Mouse (Mus musculus): ENCODE results near the gene Ten1.

Ten1 gene

DNA sequence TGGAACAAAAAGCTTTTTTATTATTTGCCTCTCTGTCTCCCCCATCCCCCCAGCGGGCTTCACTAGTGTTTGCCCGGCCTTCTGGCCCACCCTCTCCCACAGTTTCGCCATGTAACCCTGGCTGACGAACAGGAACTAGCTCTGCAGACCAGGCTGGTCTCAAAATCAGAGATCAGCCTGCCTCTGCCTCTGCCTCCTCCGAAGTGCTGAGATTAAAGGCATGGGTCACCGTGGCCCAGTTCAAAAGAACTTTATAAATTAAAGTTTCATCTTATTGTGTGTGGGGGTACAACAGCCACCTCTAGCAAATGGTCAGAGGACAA lies 1.1 kb upstream of the Ten1 start:
- DNase-seq = no peak

GRCm38 (mm10) chr11:116198132-116198531 lies 523 bp upstream of the Ten1 start:
- DNase-seq = no peak

DNA sequence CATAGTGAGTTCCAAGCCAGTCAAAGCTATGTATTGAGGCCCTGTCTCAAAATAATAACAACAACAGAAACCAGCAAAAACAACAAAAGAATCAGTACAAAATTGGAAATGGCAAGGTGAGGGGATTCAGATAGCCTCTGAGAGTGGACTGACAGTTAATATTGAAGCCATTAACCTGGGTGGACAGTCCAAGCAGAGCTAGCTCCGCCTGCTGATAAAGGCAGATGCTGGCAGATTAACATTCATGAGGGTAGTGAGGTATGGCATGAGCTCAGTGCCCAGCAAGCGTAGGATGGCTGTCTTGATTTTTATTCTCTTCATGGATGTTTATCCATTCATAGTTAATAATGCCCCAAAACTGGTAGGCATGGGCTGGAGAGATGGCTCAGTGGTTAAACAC lies 2.5 kb downstream of the Ten1 start:
- DNase-seq = no peak

DNA sequence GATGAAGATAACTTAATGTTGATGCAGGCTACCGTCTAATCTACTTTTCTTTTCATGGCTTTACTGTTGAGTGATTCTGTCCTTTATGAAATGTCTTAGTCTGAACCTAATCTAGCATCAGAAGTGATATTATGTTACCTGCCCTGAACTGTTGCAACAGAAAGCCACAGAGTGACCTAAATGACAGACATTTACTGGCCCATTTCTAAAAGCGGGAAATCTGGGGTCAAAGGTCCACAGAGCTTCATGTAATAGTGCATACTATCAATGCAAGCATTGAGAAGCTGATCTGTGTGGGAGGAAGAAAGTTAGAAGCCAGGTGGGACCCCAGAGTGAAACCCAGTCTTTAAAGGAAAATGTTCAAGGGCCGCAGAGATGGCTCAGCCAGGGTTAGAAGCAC lies 4.5 kb downstream of the Ten1 start:
- DNase-seq = no peak

DNA sequence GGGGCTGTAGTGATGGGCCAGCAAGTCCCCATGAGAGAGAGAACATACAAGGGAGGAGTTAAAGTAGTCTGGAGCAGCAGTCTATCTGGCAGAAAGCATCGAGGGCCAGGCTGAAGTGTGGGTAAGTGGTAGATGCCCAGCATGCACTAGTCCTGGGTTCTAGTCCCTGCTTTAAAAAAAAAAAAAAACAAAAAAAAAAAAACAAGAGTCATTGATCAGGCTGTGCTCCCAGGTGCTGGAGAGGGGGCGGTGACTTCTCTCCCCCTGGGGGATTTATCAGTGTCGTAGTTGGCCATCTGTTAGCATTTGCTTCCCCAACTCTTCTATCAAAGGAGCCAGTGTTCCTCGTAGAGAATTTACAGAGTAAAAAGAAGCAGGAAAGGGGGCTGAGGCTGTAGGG lies 8.0 kb downstream of the Ten1 start:
- DNase-seq = no peak

GRCm38 (mm10) chr11:116208660-116209059 lies 10.0 kb downstream of the Ten1 start:
- no peak for DNase-seq

DNA sequence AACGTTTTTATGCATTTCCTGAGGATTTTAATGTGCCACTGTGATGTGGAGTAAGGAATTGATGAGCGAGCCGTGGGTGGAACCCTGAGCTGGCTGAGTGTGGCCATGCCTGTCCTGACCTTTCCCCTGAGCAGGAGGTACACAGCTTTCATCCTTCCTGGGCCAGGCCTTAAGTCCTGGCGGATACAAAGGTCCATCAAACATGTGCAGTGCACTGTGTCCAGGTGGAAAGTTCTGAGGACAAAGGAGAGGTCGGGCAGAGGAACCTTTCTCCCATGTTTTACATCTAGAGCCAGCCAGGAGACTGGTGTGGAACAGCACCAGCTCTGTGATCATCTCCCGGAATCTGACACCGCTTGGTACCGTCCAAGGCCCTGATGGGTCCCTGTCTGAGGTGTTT lies 10.6 kb downstream of the Ten1 start:
- DNase-seq = no peak

GRCm38 (mm10) chr11:116210696-116211095 lies 12.0 kb downstream of the Ten1 start:
- DNase-seq = no peak

- no peak for DNase-seq
Observed at GRCm38 (mm10) chr11:116212847-116213246, 14.2 kb downstream of the Ten1 start.

DNA sequence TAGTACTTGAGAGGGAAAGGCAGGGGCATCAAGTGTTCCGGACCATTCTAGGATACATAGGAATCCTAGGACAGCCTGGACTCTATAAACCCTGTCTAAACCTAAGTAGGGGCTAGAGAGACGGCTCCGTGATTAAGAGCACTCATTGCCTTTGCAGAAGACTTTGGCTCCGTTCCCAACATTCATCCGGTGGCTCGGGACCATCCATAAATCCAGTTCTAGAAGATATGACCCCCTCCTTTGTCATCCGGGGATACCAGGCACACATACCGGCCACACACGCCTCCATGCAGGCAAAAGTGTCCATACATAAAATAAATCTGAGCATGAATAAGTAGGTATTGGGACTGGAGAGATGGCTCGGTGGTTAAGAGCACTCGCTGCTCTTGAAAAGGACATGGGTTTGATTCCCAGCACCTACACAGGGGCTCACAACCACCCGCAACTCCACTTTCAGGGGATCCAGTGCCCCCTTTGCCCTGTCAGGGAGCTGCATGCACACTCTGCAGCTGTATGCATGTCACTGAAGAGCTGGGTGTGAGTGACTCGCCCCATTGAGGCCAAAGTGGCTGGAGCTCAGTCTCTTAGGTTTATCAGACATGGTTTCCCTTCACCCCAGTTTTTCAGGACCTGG lies 15.3 kb downstream of the Ten1 start:
- no peak for DNase-seq

DNA sequence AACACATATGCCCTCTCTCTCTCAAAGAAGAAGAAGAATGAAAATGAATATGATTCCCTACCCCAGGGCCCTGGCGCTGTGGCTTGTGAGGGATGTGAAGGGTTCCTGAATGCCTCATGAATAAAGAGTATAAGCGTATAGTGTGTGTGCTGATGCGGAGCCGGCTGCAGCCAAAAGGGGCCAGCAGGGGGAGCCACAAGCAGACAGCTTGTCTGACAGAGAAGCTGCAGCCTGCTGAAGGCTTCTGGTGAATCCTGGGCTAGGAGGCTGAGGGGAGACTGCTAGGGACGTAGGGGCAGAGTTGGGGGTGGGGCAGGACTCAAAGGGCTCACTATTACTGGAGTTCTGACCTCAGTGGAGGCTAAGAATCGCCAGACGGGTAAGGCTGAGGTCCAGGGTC lies 16.5 kb downstream of the Ten1 start:
- peak; percentile 30 for DNase-seq

GRCm38 (mm10) chr11:116215991-116216390 lies 17.3 kb downstream of the Ten1 start:
- DNase-seq = no peak

GRCm38 (mm10) chr11:116216549-116216948 lies 17.9 kb downstream of the Ten1 start:
- DNase-seq = no peak

DNA sequence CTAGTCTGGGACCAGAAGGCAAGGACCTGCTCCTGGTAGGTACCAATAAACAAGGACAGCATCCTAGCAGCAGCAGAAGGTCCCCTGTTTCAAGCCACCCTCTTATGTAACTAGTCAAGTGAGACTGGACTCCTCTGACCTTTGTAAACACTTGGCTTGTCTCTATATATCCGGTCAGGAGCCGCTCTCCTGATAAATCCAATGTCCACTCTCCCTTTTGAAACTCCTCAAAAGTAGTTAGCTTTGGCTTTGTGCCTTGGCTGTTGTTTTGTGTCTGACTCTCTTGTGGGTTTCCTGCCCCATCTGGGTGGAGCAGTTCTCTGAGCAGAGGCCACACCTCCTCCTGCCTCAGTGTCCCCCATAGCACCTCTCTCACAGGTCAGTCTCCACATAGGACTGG lies 19.6 kb downstream of the Ten1 start:
- DNase-seq = no peak

GRCm38 (mm10) chr11:116218737-116219400 lies 20.2 kb downstream of the Ten1 start:
- peak; percentile 22 for DNase-seq

DNA sequence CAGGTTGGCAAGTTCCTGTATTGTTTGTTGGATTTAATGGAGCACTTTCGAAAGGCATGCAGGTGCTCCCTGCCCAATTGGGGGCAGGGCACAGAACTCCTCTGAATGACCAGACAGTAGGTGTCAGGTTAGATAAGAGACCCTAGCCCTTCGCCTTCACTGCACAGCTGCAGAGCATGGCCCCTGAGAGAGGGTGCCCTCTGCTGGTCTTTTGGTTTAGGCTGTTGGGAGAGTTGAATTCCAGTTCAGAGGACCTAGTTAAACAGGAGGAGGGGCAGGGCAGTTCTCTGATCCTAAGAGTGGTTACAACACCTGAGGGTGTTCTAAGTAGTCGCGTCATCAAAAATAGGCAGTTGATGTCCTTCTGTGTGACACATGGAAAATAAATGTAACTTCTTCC lies 21.2 kb downstream of the Ten1 start:
- peak; percentile 74 for DNase-seq

GRCm38 (mm10) chr11:116221931-116222739 lies 23.5 kb downstream of the Ten1 start:
- no peak for DNase-seq

DNA sequence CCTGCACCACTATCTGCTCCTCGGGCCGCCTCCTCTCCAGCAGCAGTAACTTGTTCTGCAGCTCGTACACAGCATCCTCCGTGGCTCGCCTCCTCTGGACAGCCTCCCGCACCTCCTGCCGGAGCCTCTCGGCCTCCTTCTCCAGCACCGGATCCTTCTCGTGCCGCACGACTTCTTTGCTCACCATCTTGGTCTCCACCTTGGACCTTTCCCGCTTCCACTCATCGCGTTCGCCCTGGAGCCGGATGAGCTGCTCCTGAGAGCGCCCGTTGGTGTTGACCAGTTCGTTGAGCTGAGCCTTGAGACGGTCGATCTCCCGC lies 24.0 kb downstream of the Ten1 start:
- no peak for DNase-seq

GRCm38 (mm10) chr11:116226414-116226813 lies 27.8 kb downstream of the Ten1 start:
- peak; percentile 86 for DNase-seq

DNA sequence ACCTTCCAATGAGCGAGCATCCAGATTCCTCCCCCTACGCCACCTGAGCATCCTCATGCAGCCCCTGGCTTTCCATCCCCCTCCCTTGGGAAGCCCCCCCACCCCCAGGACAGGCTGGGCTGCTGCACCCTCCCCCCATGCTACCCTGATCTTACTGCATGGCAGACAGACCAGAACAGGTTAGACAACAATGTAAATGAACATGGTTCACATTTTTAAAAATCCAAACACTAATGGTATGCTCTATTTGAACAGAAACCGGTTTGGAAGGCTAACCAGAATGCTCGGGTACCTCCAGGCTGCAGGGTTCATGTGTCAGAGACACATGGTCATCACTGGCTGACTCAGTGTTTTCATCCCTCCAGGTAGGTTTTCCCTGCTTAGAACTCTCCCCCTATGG lies 30.0 kb downstream of the Ten1 start:
- DNase-seq = no peak

- DNase-seq = no peak
Observed at GRCm38 (mm10) chr11:116232427-116232826, 33.8 kb downstream of the Ten1 start.

- no peak for DNase-seq
Observed at GRCm38 (mm10) chr11:116234901-116235300, 36.2 kb downstream of the Ten1 start.

DNA sequence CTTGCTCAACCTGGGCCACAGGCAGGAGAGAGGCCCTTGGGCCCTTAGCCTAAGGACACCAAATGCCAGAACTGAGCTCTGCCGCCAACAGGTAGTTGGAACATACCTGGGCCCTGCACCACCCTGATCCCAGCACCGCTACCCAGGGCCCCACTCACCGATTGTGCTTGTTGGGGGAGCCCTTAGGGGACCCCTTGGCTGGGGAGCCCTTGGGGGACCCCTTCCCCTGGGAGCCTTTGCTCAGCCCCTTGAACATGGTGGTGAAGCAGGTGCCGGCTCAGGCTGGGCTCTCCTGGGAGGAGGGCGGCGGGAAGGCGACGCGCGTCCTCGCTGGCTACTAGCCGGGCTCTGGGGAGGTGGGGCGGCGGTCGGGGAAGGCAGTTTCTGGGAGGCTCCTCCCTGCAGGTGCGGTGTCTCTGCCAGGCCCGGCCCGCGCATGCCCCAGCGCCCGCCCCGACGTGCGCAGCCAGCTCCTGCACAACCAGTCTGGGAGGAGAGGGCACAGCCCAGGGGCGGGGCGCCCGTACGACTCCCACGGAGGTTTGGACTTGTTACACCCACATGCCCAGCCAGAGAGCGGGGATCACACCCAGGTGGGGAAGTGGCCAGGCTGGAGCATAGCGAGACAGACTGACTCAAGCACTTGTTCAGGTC lies 39.2 kb downstream of the Ten1 start, which contains the start of gene Evpl:
Gene Evpl, minus strand, starts transcription at position 336 of the 654 bp plus-strand sequence.
- peak; percentile 72 for DNase-seq

DNA sequence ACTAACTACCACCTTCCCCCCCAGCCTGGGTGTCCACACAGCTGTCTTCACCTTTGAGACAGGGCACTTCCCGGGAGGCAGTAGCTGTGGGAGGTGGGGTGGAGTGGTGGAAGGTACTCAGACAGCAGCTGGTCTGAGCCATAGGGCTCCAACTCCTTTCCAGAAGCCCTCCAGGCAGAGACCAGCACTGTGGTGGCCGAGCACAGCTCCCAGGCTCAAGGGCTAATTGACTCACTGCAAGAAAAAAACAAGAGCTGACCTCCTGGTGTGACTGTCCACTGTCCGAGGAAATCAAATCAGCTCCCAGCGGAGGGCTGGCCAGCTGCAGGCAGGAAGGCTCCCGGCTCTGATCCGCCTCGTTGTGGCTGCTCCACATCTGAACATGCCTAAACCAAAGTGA lies 41.1 kb downstream of the Ten1 start:
- no peak for DNase-seq
